Mouse (Mus musculus) megakaryocyte, embryonic 14.5 days (primary cell): ENCODE data around the gene Fam84b. TPM values are rescaled to one million over a fixed set of nuclear protein-coding genes. Genes with fewer than 3 reads are reported as not detected.

ENCODE experiments used
- H3K27me3 ChIP-seq: replicated peaks from 2 replicates; pipeline ENCODE3; 2012; ENCODE audit warnings: inconsistent platforms
- H3K36me3 ChIP-seq: replicated peaks from 2 replicates; pipeline ENCODE3; 2012; ENCODE audit warnings: low read length, inconsistent platforms, mixed read lengths
- H3K4me1 ChIP-seq: 2 replicates; pipeline ENCODE4 v1.6.1; 2012; ENCODE audit warnings: inconsistent platforms
- H3K4me3 ChIP-seq: replicated peaks from 2 replicates; pipeline ENCODE3; 2012; ENCODE audit warnings: moderate library complexity, mild to moderate bottlenecking, inconsistent platforms
- H3K9me3 ChIP-seq: 2 replicates; pipeline ENCODE4 v1.6.1; 2012; ENCODE audit warnings: inconsistent platforms
- FLI1 ChIP-seq: IDR thresholded peaks from 2 replicates; pipeline ENCODE4 v1.6.1; 2012; ENCODE audit warnings: low read length, inconsistent platforms, mixed read lengths
- GATA1 ChIP-seq: IDR thresholded peaks from 3 replicates; pipeline ENCODE4 v1.6.1; 2012; ENCODE audit warnings: mixed read lengths, low read length, inconsistent platforms, borderline replicate concordance
- polyA plus RNA-seq: library from polyadenylated mRNA; stranded (reverse); fragments of >175 nt; gene quantifications from 2 replicates; pipeline ENCODE4 v1.2.3, GENCODE M21; 2012; ENCODE audit warnings: low replicate concordance; ENCODE audit not compliant: insufficient read depth

Fam84b gene
- polyA plus RNA-seq, 1 experiment: 1.1 TPM

DNA sequence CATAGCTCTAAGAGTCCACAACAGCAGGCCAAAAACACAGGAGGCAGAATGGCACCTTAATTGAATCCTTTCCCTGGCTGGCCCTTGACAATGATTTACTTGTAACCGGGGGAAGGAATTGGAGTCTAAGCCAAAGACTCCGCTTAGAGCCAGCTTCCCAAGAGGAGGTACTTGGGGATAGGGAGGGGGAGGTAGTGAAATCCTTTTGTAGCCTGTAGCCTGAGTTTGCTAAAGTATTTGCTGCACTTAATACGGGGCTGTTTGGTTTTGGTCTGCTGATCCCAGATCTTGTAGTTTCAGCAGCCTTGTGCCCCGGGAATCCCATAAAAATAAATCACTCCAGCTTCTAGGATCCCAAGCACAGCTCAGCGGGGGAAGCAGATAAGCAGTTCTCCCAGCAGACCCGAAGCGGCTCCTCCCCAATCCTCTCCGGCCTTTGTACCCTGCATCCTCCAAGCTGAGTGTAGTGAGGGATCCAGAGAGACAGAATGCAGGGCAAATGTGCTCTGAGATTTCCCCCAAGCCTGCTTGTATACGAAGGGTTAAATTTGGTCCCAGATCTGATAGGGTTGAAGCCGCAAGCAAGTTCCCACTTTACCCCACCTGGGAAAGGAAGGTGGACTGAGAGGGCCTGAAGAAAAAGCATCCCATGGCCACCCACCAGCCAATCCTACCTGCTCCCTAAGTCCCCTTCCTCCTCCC is 31.3 kb downstream of the Fam84b start:
- H3K4me1 ChIP-seq: peaks cover 52% of the 10 kb centered on the region
- peaks cover 26% of the 10 kb centered on the region for H3K36me3 ChIP-seq
- peak overlapping the region; percentile 97 for H3K4me3 ChIP-seq
- TF ChIP-seq GATA1 (no peak), FLI1 (no peak)
- H3K27me3 ChIP-seq: peaks cover 16% of the 10 kb centered on the region
- H3K9me3 ChIP-seq: 0 out of 2 replicates have a peak, but pooled peaks cover 5% of the 10 kb centered on the region

DNA sequence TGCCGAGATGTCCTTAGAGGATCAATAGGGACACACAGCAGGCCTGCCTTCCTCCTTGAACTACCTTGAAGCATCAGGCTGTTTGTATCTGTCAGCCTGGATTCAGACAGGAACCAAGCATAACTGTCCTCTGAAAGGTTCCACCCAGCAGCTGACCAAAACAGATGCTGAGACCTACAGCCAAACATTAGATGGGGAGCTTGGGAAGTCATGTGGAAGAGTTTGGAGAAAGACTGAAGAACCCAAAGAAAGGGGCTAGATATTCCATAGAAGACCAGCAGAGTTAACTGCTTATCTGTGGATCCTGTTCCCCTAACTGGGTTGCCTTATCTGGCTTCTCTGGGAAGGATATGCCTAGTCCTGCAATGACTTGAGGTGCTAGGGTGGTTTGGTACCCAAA is 35.1 kb downstream of the Fam84b start:
- Histone ChIP-seq H3K4me1 (peaks cover 46% of the 10 kb centered on the region), H3K9me3 (0 out of 2 replicates have a peak, but pooled peaks cover 5% of the 10 kb centered on the region), H3K27me3 (peaks cover 12% of the 10 kb centered on the region), H3K36me3 (peaks cover 26% of the 10 kb centered on the region), H3K4me3 (no peak overlapping the region)
- TF ChIP-seq FLI1 (no peak), GATA1 (no peak)

DNA sequence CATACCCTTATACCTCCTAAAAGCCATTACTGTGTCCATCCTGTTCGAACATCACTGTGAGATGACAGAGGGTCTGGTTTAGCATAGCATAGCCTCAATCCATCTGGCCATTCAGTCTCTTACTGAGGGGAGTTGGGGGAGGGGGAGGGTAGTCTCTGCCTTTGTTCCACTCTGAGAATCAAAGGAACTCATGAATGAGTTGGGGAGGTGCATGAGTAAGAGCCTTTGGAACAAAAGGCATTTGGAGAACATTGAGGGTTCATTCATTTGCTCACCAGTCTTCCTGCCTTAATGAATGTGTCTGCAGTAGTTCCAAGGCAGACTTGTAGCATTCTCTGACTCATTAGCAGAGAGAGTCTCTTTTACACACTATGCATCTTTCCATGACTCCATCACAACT is 37.1 kb downstream of the Fam84b start:
- TF ChIP-seq GATA1 (no peak), FLI1 (no peak)
- Histone ChIP-seq H3K36me3 (peaks cover 16% of the 10 kb centered on the region), H3K9me3 (0 out of 2 replicates have a peak, but pooled peaks cover 3% of the 10 kb centered on the region), H3K27me3 (no peaks in the 10 kb centered on the region), H3K4me3 (no peak overlapping the region), H3K4me1 (peaks cover 28% of the 10 kb centered on the region)

DNA sequence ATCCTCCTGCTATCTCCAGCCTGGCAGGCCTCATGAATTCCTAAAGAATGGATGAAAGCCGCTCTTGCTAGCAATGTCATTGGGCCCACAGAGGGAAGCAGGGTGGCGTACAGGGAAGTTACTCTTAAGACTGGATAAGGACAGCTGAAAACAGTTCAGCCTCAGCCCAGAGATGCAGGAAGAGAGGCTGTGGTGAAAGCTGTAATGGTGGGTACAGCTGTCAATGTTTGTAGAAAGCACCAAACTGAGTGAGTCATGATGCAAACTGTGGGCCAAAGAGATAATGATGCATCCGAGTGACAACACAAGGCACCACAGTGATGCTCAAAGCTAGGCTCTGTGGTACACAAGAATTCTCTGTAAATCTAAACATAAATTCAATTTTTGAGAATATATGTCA is 39.0 kb downstream of the Fam84b start:
- H3K4me3 ChIP-seq: peak overlapping the region; percentile 1
- no peak for TF ChIP-seq FLI1
- no peak for TF ChIP-seq GATA1
- H3K36me3 ChIP-seq: peaks cover 2% of the 10 kb centered on the region

DNA sequence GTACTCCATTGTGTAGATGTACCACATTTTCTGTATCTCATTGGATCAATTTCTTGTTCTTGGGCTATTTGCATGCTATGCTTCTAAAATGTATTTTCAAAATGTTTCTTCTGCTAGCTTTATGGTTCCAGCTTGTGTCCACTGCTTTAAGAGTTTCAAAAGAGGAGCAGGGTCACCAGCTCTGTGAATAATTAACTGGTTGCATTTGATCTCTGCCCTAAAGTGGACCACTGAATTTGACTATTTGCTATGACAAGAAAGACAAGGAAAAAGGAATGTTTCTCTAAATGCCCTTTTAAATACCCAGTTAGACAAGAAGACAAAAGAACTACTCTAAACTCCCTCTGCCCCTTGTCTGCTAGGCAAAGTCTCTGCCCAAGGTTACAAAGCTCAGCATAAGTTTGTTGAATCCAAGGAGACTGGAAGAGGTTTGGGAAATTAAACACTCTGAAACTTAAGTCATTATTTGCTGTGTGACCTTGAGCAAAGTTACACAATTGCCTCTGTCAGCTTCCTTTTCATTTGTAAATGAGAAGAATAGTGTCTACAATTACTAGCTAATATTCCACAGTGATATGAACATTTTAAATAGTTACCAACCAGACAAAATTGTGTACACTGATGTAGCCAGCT is 60.4 kb downstream of the Fam84b start:
- no peak for TF ChIP-seq FLI1
- no peak for TF ChIP-seq GATA1
- peaks cover 1% of the 10 kb centered on the region for H3K27me3 ChIP-seq

More for the DNA sequence above, 39.0 kb downstream of the Fam84b start:
- H3K27me3 ChIP-seq: no peaks in the 10 kb centered on the region
- no peaks in the 10 kb centered on the region for H3K9me3 ChIP-seq
- H3K4me1 ChIP-seq: peaks cover 28% of the 10 kb centered on the region

DNA sequence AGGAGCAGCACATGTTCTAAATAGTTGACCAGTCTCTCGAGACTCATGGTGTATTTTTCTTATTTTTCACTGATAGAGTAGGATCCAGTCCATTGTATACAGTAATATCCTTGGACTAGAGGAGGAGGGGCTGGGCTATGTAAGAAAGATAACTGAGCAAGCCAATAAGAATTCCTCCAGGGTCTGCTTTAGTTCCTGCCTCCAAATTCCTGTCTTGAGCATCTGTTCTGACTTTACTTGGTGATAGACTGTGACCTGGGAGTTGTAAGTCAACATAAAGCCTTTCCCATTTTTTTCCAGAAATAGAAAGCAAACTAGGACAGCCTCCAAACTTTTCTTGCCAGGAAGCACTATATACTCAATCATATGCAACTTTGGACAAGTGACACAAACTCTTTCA is 64.5 kb downstream of the Fam84b start:
- TF ChIP-seq GATA1: no peak
- H3K4me3 ChIP-seq: no peak overlapping the region
- no peaks in the 10 kb centered on the region for H3K36me3 ChIP-seq

More for the DNA sequence above, 60.4 kb downstream of the Fam84b start:
- H3K4me3 ChIP-seq: no peak overlapping the region
- H3K36me3 ChIP-seq: no peaks in the 10 kb centered on the region
- H3K9me3 ChIP-seq: peaks cover 8% of the 10 kb centered on the region; the same call in 1 of the 2 replicates
- H3K4me1 ChIP-seq: no peaks in the 10 kb centered on the region

DNA sequence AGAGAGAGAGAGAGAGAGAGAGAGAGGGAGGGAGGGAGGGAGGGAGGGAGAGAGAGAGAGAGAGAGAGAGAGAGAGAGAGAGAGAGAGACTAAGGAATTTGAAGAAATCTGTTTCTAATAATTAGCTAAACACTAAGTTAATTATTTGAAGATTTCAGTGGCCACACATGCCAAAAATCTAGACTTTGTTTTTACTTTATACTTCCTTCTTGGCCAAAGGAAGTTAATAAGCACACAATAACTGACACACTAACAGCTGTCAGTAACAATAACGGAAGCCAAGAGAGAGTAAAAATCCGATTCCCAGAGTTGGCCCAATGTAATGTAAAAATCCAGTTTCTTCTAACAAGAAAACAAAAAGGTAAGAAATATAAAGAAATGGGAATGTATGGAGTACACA is 69.8 kb downstream of the Fam84b start:
- TF ChIP-seq GATA1 (no peak), FLI1 (no peak)
- no peaks in the 10 kb centered on the region for H3K9me3 ChIP-seq
- H3K27me3 ChIP-seq: no peaks in the 10 kb centered on the region
- H3K4me1 ChIP-seq: no peaks in the 10 kb centered on the region; the same call in 1 of the 2 replicates
- H3K36me3 ChIP-seq: no peaks in the 10 kb centered on the region
- no peak overlapping the region for H3K4me3 ChIP-seq

More for the DNA sequence above, 64.5 kb downstream of the Fam84b start:
- Histone ChIP-seq H3K9me3 (peaks cover 4% of the 10 kb centered on the region; the same call in 1 of the 2 replicates), H3K27me3 (peaks cover 1% of the 10 kb centered on the region), H3K4me1 (no peaks in the 10 kb centered on the region)

DNA sequence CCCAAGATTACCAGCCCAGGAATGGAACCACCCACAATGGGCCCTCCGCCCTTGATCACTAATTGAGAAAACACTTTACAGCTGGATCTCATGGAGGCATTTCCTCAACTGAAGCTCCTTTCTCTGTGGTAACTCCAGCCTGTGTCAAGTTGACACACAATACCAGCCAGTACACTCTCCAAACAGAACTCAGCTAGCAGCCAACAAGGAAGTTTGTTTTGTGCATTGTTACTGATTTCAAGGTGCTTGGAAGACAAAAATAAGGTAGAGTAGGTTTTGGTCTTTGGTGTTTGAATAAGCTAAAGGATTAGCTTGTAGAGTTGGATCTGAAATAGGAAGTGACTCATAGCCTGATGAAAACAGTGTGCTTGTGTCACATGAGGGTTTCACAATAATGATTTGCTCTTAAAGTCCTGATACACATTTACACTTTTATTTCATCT is 74.0 kb downstream of the Fam84b start:
- Histone ChIP-seq H3K9me3 (no peaks in the 10 kb centered on the region), H3K36me3 (no peaks in the 10 kb centered on the region), H3K27me3 (no peaks in the 10 kb centered on the region), H3K4me1 (no peaks in the 10 kb centered on the region; the same call in 1 of the 2 replicates), H3K4me3 (no peak overlapping the region)
- TF ChIP-seq FLI1 (no peak), GATA1 (no peak)

DNA sequence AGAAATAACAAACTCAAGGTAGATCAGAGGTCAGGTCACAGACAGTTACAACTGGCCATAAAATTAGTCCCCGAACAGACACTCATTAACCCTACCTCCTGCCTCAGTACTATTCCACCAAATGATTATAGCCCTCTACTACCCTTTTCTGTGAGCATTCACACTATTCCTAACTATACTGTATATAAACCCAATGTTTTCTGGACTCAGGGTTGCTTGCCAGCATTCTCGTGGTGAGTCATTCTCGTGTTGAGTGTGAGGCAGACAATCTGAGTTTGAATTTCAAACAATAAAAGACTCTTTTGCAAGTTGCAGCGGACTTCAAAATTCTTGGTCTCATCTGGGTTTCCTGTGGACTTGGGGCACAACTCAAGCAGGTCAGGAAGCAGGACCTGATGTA is 74.5 kb downstream of the Fam84b start:
- H3K27me3 ChIP-seq: no peaks in the 10 kb centered on the region
- TF ChIP-seq FLI1 (no peak), GATA1 (no peak)

More for the DNA sequence above, 74.5 kb downstream of the Fam84b start:
- Histone ChIP-seq H3K9me3 (no peaks in the 10 kb centered on the region), H3K36me3 (no peaks in the 10 kb centered on the region), H3K4me1 (no peaks in the 10 kb centered on the region; the same call in 1 of the 2 replicates), H3K4me3 (no peak overlapping the region)

Other genes starting within 250 kb of the Fam84b start
- gene A1bg, start 69.2 kb upstream of the Fam84b start, polyA plus RNA-seq: not detected in 2 replicates